Mouse (Mus musculus) heart, embryonic 11.5 days (tissue): ENCODE results near the gene Itpr3. TPM values are rescaled to one million over a fixed set of nuclear protein-coding genes. Genes with fewer than 3 reads are reported as not detected.
A peak's percentile ranks its signal among the peaks of the same experiment; 100 is the strongest.

ENCODE experiments used
- ATAC-seq: fragments of 200-750 bp; cut with Nextera tagmentation; replicated peaks from 2 replicates; pipeline ENCODE4 v1.8.0; 2017; ENCODE audit warnings: moderate library complexity; ENCODE audit not compliant: insufficient number of reproducible peaks, low FRiP score, low TSS enrichment
- H3K27ac ChIP-seq: fragments of 300-500 bp; sonication (generic); 2 replicates; pipeline ENCODE4 v1.5.1; 2014; ENCODE audit warnings: mild to moderate bottlenecking, low read depth, low read length
- H3K27me3 ChIP-seq: fragments of 300-500 bp; sonication (generic); 2 replicates; pipeline ENCODE4 v1.6.1; 2014; ENCODE audit warnings: mild to moderate bottlenecking, low read length, mixed read lengths; ENCODE audit not compliant: control insufficient read depth, insufficient read depth
- H3K36me3 ChIP-seq: fragments of 300-500 bp; sonication (generic); 2 replicates; pipeline ENCODE4 v1.6.1; 2014; ENCODE audit warnings: mild to moderate bottlenecking, low read length, moderate library complexity, mixed read lengths; ENCODE audit not compliant: control insufficient read depth, insufficient read depth
- H3K4me1 ChIP-seq: fragments of 300-500 bp; sonication (generic); 2 replicates; pipeline ENCODE4 v1.6.1; 2014; ENCODE audit warnings: low read length; ENCODE audit not compliant: control insufficient read depth, insufficient read depth
- H3K4me2 ChIP-seq: fragments of 300-500 bp; sonication (generic); 2 replicates; pipeline ENCODE4 v1.6.1; 2014; ENCODE audit warnings: mild to moderate bottlenecking, moderate library complexity
- H3K4me3 ChIP-seq: fragments of 300-500 bp; sonication (generic); 2 replicates; pipeline ENCODE4 v1.5.1; 2014; ENCODE audit warnings: low read depth, low read length
- H3K9ac ChIP-seq: fragments of 300-500 bp; sonication (generic); 2 replicates; pipeline ENCODE4 v1.6.1; 2014; ENCODE audit warnings: mild to moderate bottlenecking, low read depth, low read length, moderate library complexity
- H3K9me3 ChIP-seq: fragments of 300-500 bp; sonication (generic); replicated peaks from 2 replicates; pipeline ENCODE4 v1.6.1; 2016; ENCODE audit warnings: low read length; ENCODE audit not compliant: control insufficient read depth
- WGBS: fragments of 180-500 bp; shearing (Covaris S2); extraction: QIAGEN DNeasy Blood & Tissue Kit; methylation state at CpG from one replicate; pipeline ENCODE4 v1.1.7; 2014; ENCODE audit not compliant: insufficient replicate concordance; 5-methylcytosine and 5-hydroxymethylcytosine counted together
- polyA plus RNA-seq: library from polyadenylated mRNA; unstranded; fragments of >200 nt; fragmentation: Nextera tagmentation; extraction: Ambion mirVana; gene quantifications from 2 replicates; pipeline ENCODE4 v1.2.1, GENCODE M21; 2014

The Itpr3 gene
- polyA plus RNA-seq, 1 experiment from 2014 or later: 2.2 TPM

DNA sequence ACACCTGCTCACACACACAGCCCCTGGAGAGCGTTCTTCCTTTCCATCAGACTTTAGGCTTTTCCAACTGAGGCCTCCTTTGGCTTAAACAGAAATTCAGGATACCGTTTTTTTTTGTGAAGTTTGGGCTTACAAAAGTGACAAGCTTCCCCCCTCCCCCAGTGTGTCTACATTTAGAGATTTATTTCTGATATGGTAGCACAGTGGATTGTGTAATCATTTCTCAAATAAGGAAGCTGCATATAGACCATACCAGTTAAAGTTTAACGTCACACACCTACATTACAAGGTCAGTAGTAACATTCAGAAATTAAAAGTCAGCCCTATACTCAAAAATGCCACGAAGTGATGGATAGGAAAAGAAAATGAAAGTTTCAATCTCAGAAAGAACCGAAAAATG is 24.8 kb downstream of the Itpr3 start:
- H3K36me3 ChIP-seq: no peaks in the 10 kb centered on the region
- no peak overlapping the region for H3K9ac ChIP-seq
- H3K27ac ChIP-seq: no peak overlapping the region
- H3K4me3 ChIP-seq: no peak overlapping the region
- no peaks in the 10 kb centered on the region for H3K27me3 ChIP-seq
- no peak for ATAC-seq
- no peak overlapping the region for H3K4me2 ChIP-seq
- no peaks in the 10 kb centered on the region; the same call in 1 of the 2 replicates for H3K9me3 ChIP-seq
- WGBS: 80% methylated on average over 5 of the region's 5 CpGs
- H3K4me1 ChIP-seq: peaks cover 13% of the 10 kb centered on the region

DNA sequence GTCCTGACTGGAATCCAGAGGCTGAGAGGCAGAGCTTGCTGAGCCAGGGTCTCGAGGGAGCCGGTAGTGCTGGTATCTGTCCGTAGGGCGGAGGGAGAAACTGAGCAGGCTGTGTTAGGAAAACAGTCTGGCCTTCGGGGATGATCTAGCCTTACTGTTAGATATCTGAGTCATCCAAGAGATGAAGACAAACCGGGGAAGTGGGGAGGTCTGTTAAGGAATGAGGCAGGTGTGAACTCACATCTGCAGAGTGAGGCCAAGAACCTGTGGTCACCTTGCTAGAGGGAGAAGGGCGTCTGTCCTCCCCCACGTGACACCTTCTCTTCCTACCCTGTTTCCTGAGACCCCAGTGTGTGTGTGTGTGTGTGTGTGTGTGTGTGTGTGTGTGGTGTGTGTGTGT is 25.7 kb downstream of the Itpr3 start:
- no peak for ATAC-seq
- 38% methylated on average over 8 of the region's 8 CpGs for WGBS
- H3K36me3 ChIP-seq: no peaks in the 10 kb centered on the region
- no peak overlapping the region for H3K4me2 ChIP-seq
- H3K27me3 ChIP-seq: no peaks in the 10 kb centered on the region
- no peak overlapping the region for H3K4me3 ChIP-seq
- peaks cover 13% of the 10 kb centered on the region for H3K4me1 ChIP-seq
- no peaks in the 10 kb centered on the region; the same call in 1 of the 2 replicates for H3K9me3 ChIP-seq
- no peak overlapping the region for H3K9ac ChIP-seq
- H3K27ac ChIP-seq: no peak overlapping the region

DNA sequence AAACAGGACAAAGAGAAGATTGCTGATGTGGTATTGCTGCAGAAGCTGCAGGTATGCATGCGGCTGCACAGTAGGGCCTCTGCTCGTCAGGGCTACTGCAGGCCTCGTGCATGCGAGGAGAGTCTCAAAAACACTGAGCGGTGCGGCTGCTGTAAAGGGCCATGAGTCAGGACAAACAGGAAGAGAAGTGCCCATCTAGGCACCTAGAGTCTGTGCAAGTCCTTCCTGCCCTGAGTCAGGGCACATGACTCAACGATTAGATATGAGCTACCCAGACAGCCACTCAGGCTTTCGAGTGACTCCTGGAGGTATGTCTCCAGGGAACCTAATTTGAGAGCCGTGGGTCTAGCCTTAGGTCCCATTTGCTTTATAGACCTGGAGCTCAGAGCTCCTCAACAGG is 26.5 kb downstream of the Itpr3 start:
- Histone ChIP-seq H3K4me2 (peak overlapping the region; percentile 2; the same call in 1 of the 2 replicates), H3K9ac (no peak overlapping the region), H3K27me3 (no peaks in the 10 kb centered on the region), H3K9me3 (no peaks in the 10 kb centered on the region), H3K4me1 (peaks cover 13% of the 10 kb centered on the region), H3K4me3 (no peak overlapping the region), H3K36me3 (no peaks in the 10 kb centered on the region), H3K27ac (peak overlapping the region; percentile 41; the same call in 1 of the 2 replicates)
- ATAC-seq: no peak
- WGBS: 45% methylated on average over 9 of the region's 9 CpGs

DNA sequence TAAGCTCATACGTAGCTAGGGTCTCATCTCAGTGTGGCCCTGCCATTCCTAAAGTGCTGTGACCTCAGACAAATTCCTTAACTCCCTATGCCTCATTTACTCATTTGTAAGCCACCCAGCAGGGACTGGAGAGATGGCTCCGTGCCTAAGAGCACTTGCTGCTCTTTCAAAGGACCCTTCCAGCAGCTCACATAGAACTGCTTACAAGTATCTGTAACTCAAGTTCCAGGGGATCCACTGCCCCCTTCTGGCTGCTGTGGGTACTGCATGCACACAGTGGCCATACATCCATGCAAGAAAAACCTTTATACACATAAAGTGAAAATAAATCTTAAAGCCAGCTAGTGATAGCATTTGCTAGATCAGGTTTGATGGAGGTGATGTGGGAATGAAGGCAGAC is 28.6 kb downstream of the Itpr3 start:
- no peaks in the 10 kb centered on the region for H3K27me3 ChIP-seq
- WGBS: 69% methylated on average over 2 of the region's 2 CpGs
- H3K9ac ChIP-seq: no peak overlapping the region
- H3K4me3 ChIP-seq: no peak overlapping the region
- no peaks in the 10 kb centered on the region for H3K9me3 ChIP-seq
- no peak for ATAC-seq
- peaks cover 11% of the 10 kb centered on the region for H3K4me1 ChIP-seq
- no peak overlapping the region for H3K4me2 ChIP-seq
- H3K27ac ChIP-seq: no peak overlapping the region
- no peaks in the 10 kb centered on the region for H3K36me3 ChIP-seq

DNA sequence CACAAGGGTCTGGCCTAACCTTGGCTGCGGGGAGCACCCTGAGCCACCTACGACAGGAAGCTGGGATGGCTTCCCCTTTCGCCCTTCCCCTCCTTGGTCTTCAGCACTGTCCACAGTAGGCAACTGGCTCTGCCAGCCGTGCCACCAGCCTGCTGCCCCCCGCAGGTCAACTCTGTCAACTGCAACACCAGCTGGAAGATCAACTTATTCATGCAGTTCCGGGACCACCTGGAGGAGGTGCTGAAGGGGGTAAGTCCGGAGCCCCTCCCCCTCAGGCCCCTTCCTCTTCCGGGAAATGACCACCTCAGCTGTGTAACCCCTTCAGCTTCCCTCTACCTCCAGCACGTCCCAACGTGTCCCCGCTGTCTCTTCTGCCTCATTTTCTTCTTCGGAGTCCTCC is 30.3 kb downstream of the Itpr3 start:
- 38% methylated on average over 12 of the region's 12 CpGs for WGBS
- peaks cover 11% of the 10 kb centered on the region for H3K4me1 ChIP-seq

DNA sequence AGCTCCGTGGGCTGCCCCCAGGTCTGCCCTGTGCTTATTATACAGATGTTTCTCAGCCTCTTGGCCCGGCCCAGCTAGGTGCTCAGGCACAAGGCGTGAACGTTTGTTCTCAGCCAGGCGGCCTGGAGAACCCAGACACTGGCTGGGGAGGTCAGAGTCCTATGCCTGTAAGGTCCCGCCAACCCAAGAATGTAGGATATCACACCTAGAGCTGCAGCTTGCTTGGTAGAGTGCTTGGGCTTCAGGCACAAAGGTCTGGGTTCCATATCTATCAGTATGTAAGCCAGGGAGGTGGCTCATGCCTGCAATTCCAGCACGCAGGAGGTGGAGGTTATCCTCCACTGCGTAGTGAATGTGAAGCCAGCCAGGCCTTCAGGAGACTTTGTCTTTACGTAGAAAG is 33.0 kb downstream of the Itpr3 start:
- 68% methylated on average over 9 of the region's 9 CpGs for WGBS
- ATAC-seq: no peak
- no peaks in the 10 kb centered on the region for H3K27me3 ChIP-seq
- H3K4me2 ChIP-seq: no peak overlapping the region
- H3K4me3 ChIP-seq: no peak overlapping the region
- H3K9me3 ChIP-seq: no peaks in the 10 kb centered on the region
- H3K4me1 ChIP-seq: no peaks in the 10 kb centered on the region
- H3K27ac ChIP-seq: no peak overlapping the region
- H3K36me3 ChIP-seq: no peaks in the 10 kb centered on the region
- no peak overlapping the region for H3K9ac ChIP-seq

More for the DNA sequence above, 30.3 kb downstream of the Itpr3 start:
- ATAC-seq: no peak
- no peaks in the 10 kb centered on the region for H3K9me3 ChIP-seq
- H3K36me3 ChIP-seq: no peaks in the 10 kb centered on the region
- H3K27me3 ChIP-seq: no peaks in the 10 kb centered on the region
- H3K4me3 ChIP-seq: no peak overlapping the region
- H3K9ac ChIP-seq: 0 out of 2 replicates have a peak overlapping the region, but pooled peaks have one; percentile 16
- H3K27ac ChIP-seq: no peak overlapping the region
- H3K4me2 ChIP-seq: no peak overlapping the region

DNA sequence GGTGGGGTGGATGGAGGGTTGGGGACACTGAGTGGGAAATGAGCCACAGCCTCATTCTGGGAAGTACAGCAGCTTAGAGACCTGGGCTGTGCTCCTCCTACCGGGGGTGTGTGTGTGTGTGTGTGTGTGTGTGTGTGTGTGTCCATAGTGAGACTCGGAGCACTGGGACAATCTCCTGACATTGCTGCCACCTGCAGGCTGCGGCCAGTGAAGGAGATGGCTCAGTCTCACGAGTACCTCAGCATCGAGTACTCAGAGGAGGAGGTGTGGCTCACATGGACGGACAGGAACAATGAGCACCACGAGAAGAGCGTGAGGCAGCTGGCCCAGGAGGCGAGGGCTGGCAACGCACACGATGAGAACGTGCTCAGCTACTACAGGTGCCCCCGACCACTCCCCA is 38.6 kb downstream of the Itpr3 start:
- H3K4me3 ChIP-seq: no peak overlapping the region
- 42% methylated on average over 13 of the region's 13 CpGs for WGBS
- no peaks in the 10 kb centered on the region for H3K27me3 ChIP-seq
- ATAC-seq: no peak
- no peaks in the 10 kb centered on the region for H3K9me3 ChIP-seq
- no peak overlapping the region for H3K9ac ChIP-seq
- H3K36me3 ChIP-seq: no peaks in the 10 kb centered on the region; the same call in 1 of the 2 replicates
- H3K4me1 ChIP-seq: no peaks in the 10 kb centered on the region
- no peak overlapping the region for H3K27ac ChIP-seq
- H3K4me2 ChIP-seq: no peak overlapping the region

DNA sequence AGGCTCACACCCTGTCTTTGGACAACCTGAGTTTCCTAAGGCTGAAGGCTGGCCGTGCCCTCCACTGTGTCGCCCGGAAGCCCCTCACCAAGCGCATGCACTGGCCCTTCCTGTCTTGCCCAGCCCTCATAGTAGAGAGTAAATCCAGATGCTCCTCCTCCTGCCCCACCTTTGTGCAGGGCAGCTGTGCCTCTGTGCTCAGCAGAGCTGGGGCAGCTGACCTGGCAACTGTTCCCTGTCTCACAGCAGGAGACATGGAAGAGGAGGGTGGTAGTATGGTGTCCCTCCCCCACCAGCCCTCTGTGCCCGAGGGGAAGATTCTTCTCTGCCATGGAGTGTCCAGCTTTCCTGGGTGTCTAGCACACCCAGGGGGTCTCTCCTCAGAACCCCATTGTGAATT is 44.6 kb downstream of the Itpr3 start:
- no peak overlapping the region for H3K4me2 ChIP-seq
- no peak for ATAC-seq
- H3K4me3 ChIP-seq: no peak overlapping the region
- H3K9me3 ChIP-seq: no peaks in the 10 kb centered on the region
- WGBS: 83% methylated on average over 5 of the region's 5 CpGs
- H3K4me1 ChIP-seq: no peaks in the 10 kb centered on the region
- 0 out of 2 replicates have a peak overlapping the region, but pooled peaks have one; percentile 16 for H3K9ac ChIP-seq
- no peaks in the 10 kb centered on the region for H3K27me3 ChIP-seq
- no peaks in the 10 kb centered on the region; the same call in 1 of the 2 replicates for H3K36me3 ChIP-seq
- no peak overlapping the region for H3K27ac ChIP-seq

DNA sequence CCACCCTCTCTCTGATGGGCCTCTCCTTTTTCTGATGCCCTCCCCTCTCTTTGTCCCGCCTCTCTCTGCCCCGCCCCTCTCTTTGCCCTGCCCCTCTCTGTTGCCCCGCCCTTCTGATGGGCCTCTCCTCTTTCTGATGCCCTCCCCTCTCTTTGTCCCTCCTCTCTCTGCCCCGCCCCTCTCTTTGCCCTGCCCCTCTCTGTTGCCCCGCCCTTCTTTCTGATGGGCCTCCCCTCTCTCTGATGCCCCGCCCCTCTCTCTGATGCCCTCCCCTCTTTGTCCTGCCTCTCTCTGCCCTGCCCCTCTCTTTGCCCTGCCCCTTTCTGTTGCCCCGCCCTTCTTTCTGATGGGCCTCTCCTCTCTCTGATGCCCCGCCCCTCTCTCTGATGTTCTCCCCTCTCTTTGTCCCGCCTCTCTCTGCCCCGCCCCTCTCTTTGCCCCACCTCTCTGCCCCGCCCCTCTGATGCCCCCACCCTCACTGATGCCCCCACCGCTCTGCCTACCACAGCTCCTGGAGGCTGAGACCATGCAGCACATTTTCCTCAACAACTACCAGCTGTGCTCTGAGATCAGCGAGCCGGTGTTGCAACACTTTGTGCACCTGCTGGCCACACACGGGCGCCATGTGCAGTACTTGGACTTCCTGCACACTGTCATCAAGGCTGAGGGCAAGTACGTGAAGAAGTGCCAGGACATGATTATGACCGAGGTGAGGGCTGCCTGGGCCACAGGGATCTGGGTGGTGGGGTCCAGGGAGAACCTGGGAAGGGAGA is 48.8 kb downstream of the Itpr3 start:
- H3K36me3 ChIP-seq: no peaks in the 10 kb centered on the region
- H3K9me3 ChIP-seq: no peaks in the 10 kb centered on the region
- no peak overlapping the region for H3K9ac ChIP-seq
- H3K27ac ChIP-seq: no peak overlapping the region
- no peaks in the 10 kb centered on the region for H3K27me3 ChIP-seq
- no peak overlapping the region for H3K4me2 ChIP-seq
- H3K4me3 ChIP-seq: no peak overlapping the region
- no peaks in the 10 kb centered on the region for H3K4me1 ChIP-seq
- ATAC-seq: no peak
- 72% methylated on average over 17 of the region's 18 CpGs for WGBS
